Mouse (Mus musculus): ENCODE measurements at regions not wholly inside any gene's neighbourhood (a gene's known extent, or its start where the extent isn't known, plus 50 kb on each side); places are given as distances from the start of the nearest gene placed in this dataset.

GRCm38 (mm10) chr14:82065173-82065572 is 2081.3 kb downstream of the Olfm4 start:
- peak; percentile 8 for DNase-seq (ENCODE audit: extremely low read depth, low read depth)

- no peak for DNase-seq (ENCODE audit: extremely low read depth, low read depth)
Measured at GRCm38 (mm10) chr14:82101643-82102042, 2117.8 kb downstream of the Olfm4 start.

- no peak for DNase-seq (ENCODE audit: extremely low read depth, low read depth)
Measured at GRCm38 (mm10) chr14:82112851-82113250, 2129.0 kb downstream of the Olfm4 start.

- no peak for DNase-seq (ENCODE audit: extremely low read depth, low read depth)
Measured at GRCm38 (mm10) chr14:82148827-82149498, 2165.1 kb downstream of the Olfm4 start.

GRCm38 (mm10) chr14:82185334-82185733 is 2201.5 kb downstream of the Olfm4 start:
- no peak for DNase-seq (ENCODE audit: extremely low read depth, low read depth)

- no peak for DNase-seq (ENCODE audit: extremely low read depth, low read depth)
Measured at GRCm38 (mm10) chr14:82210402-82210801, 2226.5 kb downstream of the Olfm4 start.

- no peak for DNase-seq (ENCODE audit: extremely low read depth, low read depth)
Measured at GRCm38 (mm10) chr14:82228522-82228921, 2214.8 kb upstream of the Pcdh17 start.

GRCm38 (mm10) chr14:82236238-82236637 is 2207.1 kb upstream of the Pcdh17 start:
- DNase-seq (ENCODE audit: extremely low read depth, low read depth) = no peak

- no peak for DNase-seq (ENCODE audit: extremely low read depth, low read depth)
Measured at GRCm38 (mm10) chr14:82243321-82243720, 2200.0 kb upstream of the Pcdh17 start.

GRCm38 (mm10) chr14:82244891-82245290 is 2198.5 kb upstream of the Pcdh17 start:
- DNase-seq (ENCODE audit: extremely low read depth, low read depth) = no peak
